ENCODE assay signal across 12 mouse cellular contexts in genomic region chr2:164952448-164952847, GRCm38 (mm10). TPM values are rescaled to one million over a fixed set of nuclear protein-coding genes. Genes with fewer than 3 reads are reported as not detected.
A peak's percentile ranks its signal among the peaks of the same experiment; 100 is the strongest.
DNase-seq lines count a peak whose midpoint lies in the region; ATAC-seq and TF ChIP-seq lines count a peak whose summit lies in the region.
"Had no signal": no experiment of that assay in that cellular context is flagged by ENCODE, and none has a peak within 500 bp of the region (broad histone marks: within the 10 kb centered on the region; RNA-seq: fewer than 3 reads in every experiment).

No protein-coding gene starts in this region.

- 43% methylated on average over 13 of the region's 13 CpGs for WGBS in forebrain, postnatal 0 days
- WGBS in forebrain, embryonic 15.5 days, result 42% methylated on average over 13 of the region's 13 CpGs
- 32% methylated on average over 13 of the region's 13 CpGs for WGBS in lung, embryonic 14.5 days
- 35% methylated on average over 13 of the region's 13 CpGs for WGBS in lung, adult 2 months
- WGBS in midbrain, embryonic 13.5 days, result 43% methylated on average over 13 of the region's 13 CpGs

- no peak overlapping the region for H3K4me3 ChIP-seq in forebrain, postnatal 0 days (ENCODE audit: low read depth, low read length)
- H3K4me3 ChIP-seq in forebrain, embryonic 15.5 days, result no peak overlapping the region
- H3K4me3 ChIP-seq in lung, embryonic 14.5 days (ENCODE audit: low read depth, low read length), result no peak overlapping the region
- no peak overlapping the region for H3K4me3 ChIP-seq in lung, adult 2 months (replicated peaks; ENCODE audit: extremely low read depth, low read depth, low read length)
- peak overlapping the region; percentile 17; the same call in 1 of the 2 replicates for H3K4me3 ChIP-seq in E14TG2a.4 (replicated peaks; ENCODE audit: low read length)
- H3K4me3 ChIP-seq in midbrain, embryonic 13.5 days (replicated peaks), result no peak overlapping the region
- H3K4me3 ChIP-seq: layer of hippocampus, adult 2 months; neural tube, embryonic 13.5 days had no signal

- H3K4me2 ChIP-seq in forebrain, postnatal 0 days (ENCODE audit: low read depth), result no peak overlapping the region
- H3K4me2 ChIP-seq in forebrain, embryonic 15.5 days (replicated peaks), result no peak overlapping the region
- H3K4me2 ChIP-seq in lung, embryonic 14.5 days, result no peak overlapping the region
- H3K4me2 ChIP-seq in midbrain, embryonic 13.5 days (replicated peaks), result no peak overlapping the region

- H3K27ac ChIP-seq in forebrain, postnatal 0 days (ENCODE audit: low read depth, low read length), result no peak overlapping the region
- no peak overlapping the region for H3K27ac ChIP-seq in forebrain, embryonic 15.5 days (replicated peaks)
- no peak overlapping the region for H3K27ac ChIP-seq in lung, embryonic 14.5 days (ENCODE audit: low read depth)
- no peak overlapping the region for H3K27ac ChIP-seq in midbrain, embryonic 13.5 days
- H3K27ac ChIP-seq: embryonic facial prominence, embryonic 13.5 days; layer of hippocampus, adult 2 months; neural tube, embryonic 13.5 days had no signal

- peaks cover 36% of the 10 kb centered on the region for H3K27me3 ChIP-seq in forebrain, postnatal 0 days (ENCODE audit: insufficient read depth, low read length)
- H3K27me3 ChIP-seq in forebrain, embryonic 15.5 days, result peaks cover 62% of the 10 kb centered on the region
- peaks cover 70% of the 10 kb centered on the region for H3K27me3 ChIP-seq in lung, embryonic 14.5 days (ENCODE audit: insufficient read depth, low read length)
- H3K27me3 ChIP-seq in E14TG2a.4 (ENCODE audit: insufficient read depth, low read length), result peaks cover 70% of the 10 kb centered on the region
- peaks cover 75% of the 10 kb centered on the region for H3K27me3 ChIP-seq in midbrain, embryonic 13.5 days

- peaks cover 3% of the 10 kb centered on the region; the same call in 1 of the 2 replicates for H3K4me1 ChIP-seq in forebrain, postnatal 0 days (ENCODE audit: insufficient read depth)
- peaks cover 15% of the 10 kb centered on the region for H3K4me1 ChIP-seq in forebrain, embryonic 15.5 days
- no peaks in the 10 kb centered on the region for H3K4me1 ChIP-seq in lung, embryonic 14.5 days (ENCODE audit: insufficient read depth)
- H3K4me1 ChIP-seq in lung, adult 2 months (ENCODE audit: control insufficient read depth, insufficient read depth, low read length), result no peaks in the 10 kb centered on the region
- H3K4me1 ChIP-seq in E14TG2a.4 (replicated peaks; ENCODE audit: low read depth, low read length), result peaks cover 77% of the 10 kb centered on the region
- peaks cover 35% of the 10 kb centered on the region for H3K4me1 ChIP-seq in midbrain, embryonic 13.5 days (replicated peaks)

- TF ChIP-seq POLR2A in lung, adult 2 months (IDR thresholded peaks at IDR 0.05; ENCODE audit: borderline replicate concordance, extremely low read depth, low read depth, low read length), result no peak

- TF ChIP-seq CTCF in forebrain, postnatal 0 days (IDR thresholded peaks at IDR 0.05; ENCODE audit: low read depth), result peak; percentile 15; the same call in 1 of the 2 replicates
- TF ChIP-seq CTCF in lung, embryonic 14.5 days (IDR thresholded peaks at IDR 0.05; ENCODE audit: low read depth), result peak; percentile 18; the same call in 1 of the 2 replicates
- TF ChIP-seq CTCF in lung, adult 2 months (IDR thresholded peaks at IDR 0.05; ENCODE audit: insufficient read depth, low read length), result no peak
- TF ChIP-seq CTCF in E14TG2a.4 (conservative IDR thresholded peaks at IDR 0.05; ENCODE audit: low read length), result peak; percentile 51

- no peak overlapping the region for H3K9ac ChIP-seq in forebrain, postnatal 0 days
- no peak overlapping the region for H3K9ac ChIP-seq in forebrain, embryonic 15.5 days (replicated peaks)
- no peak overlapping the region for H3K9ac ChIP-seq in lung, embryonic 14.5 days
- H3K9ac ChIP-seq in midbrain, embryonic 13.5 days (replicated peaks), result no peak overlapping the region
- H3K9ac ChIP-seq: neural tube, embryonic 13.5 days had no signal

- H3K9me3 ChIP-seq in forebrain, postnatal 0 days (ENCODE audit: low read length), result no peaks in the 10 kb centered on the region
- H3K9me3 ChIP-seq in forebrain, embryonic 15.5 days, result no peaks in the 10 kb centered on the region
- no peaks in the 10 kb centered on the region for H3K9me3 ChIP-seq in lung, embryonic 14.5 days (ENCODE audit: low read depth, low read length)
- 0 out of 2 replicates have a peak, but pooled peaks cover 3% of the 10 kb centered on the region for H3K9me3 ChIP-seq in E14TG2a.4 (ENCODE audit: low read length)
- H3K9me3 ChIP-seq in midbrain, embryonic 13.5 days, result no peaks in the 10 kb centered on the region
- H3K9me3 ChIP-seq: embryonic facial prominence, embryonic 13.5 days; neural tube, embryonic 13.5 days had no signal

- no peaks in the 10 kb centered on the region for H3K36me3 ChIP-seq in forebrain, postnatal 0 days (ENCODE audit: insufficient read depth)
- H3K36me3 ChIP-seq in forebrain, embryonic 15.5 days, result no peaks in the 10 kb centered on the region
- no peaks in the 10 kb centered on the region for H3K36me3 ChIP-seq in lung, embryonic 14.5 days (ENCODE audit: insufficient read depth)
- no peaks in the 10 kb centered on the region for H3K36me3 ChIP-seq in E14TG2a.4 (ENCODE audit: insufficient read depth, low read length)
- H3K36me3 ChIP-seq in midbrain, embryonic 13.5 days, result no peaks in the 10 kb centered on the region
- H3K36me3 ChIP-seq: embryonic facial prominence, embryonic 13.5 days; neural tube, embryonic 13.5 days had no signal

- no peak for DNase-seq in forebrain, postnatal 0 days
- DNase-seq in lung, embryonic 14.5 days, result no peak
- DNase-seq in lung, adult 2 months, result no peak
- DNase-seq in induced T-regulatory cell, adult 2 months (ENCODE audit: low read depth), result peak; percentile 76
- DNase-seq: adrenal gland, postnatal 25 days; heart, postnatal 4 days had no signal

- ATAC-seq in forebrain, postnatal 0 days, result no peak
- no peak for ATAC-seq in forebrain, embryonic 15.5 days (replicated peaks)
- ATAC-seq in lung, embryonic 14.5 days (ENCODE audit: insufficient read depth), result no peak
- no peak for ATAC-seq in midbrain, embryonic 13.5 days

RNA-seq across cellular contexts. Expression of gene Slc12a5, which starts 8.2 kb away (rescaled TPM):
- total RNA-seq in forebrain, postnatal 0 days (2014; rRNA removed), result 83.2 and 139 TPM in 2 replicates
- 24.5 and 41.6 TPM in 2 replicates for polyA plus RNA-seq in forebrain, postnatal 0 days (2015; fragmentation: Nextera tagmentation; extraction: Ambion mirVana)
- polyA plus RNA-seq in forebrain, embryonic 15.5 days (2015; fragmentation: Nextera tagmentation; extraction: Ambion mirVana), result 16.2 and 17.2 TPM in 2 replicates
- 0.57 and 1.6 TPM in 2 replicates for polyA plus RNA-seq in lung, embryonic 14.5 days (2014; fragmentation: Nextera tagmentation; extraction: Ambion mirVana)
- 3.6 and 3.9 TPM in 2 replicates for polyA plus RNA-seq in lung, adult 2 months (2012; rRNA removed)
- 19.7 and 20.2 TPM in 2 replicates for polyA plus RNA-seq in midbrain, embryonic 13.5 days (2015; fragmentation: Nextera tagmentation; extraction: Ambion mirVana)

RNA-seq across cellular contexts. Expression of gene Mmp9, which starts 11.9 kb away (rescaled TPM):
- 5.3 and 14.2 TPM in 2 replicates for total RNA-seq in forebrain, postnatal 0 days (2014; rRNA removed)
- polyA plus RNA-seq in forebrain, postnatal 0 days (2015; fragmentation: Nextera tagmentation; extraction: Ambion mirVana), result 5.3 and 8.3 TPM in 2 replicates
- polyA plus RNA-seq in forebrain, embryonic 15.5 days (2015; fragmentation: Nextera tagmentation; extraction: Ambion mirVana), result 17.9 and 19.5 TPM in 2 replicates
- 0.24 and 0.25 TPM in 2 replicates for polyA plus RNA-seq in lung, embryonic 14.5 days (2014; fragmentation: Nextera tagmentation; extraction: Ambion mirVana)
- polyA plus RNA-seq in lung, adult 2 months (2012; rRNA removed), result 12.4 and 13.4 TPM in 2 replicates
- 17.2 and 19.5 TPM in 2 replicates for polyA plus RNA-seq in midbrain, embryonic 13.5 days (2015; fragmentation: Nextera tagmentation; extraction: Ambion mirVana)

RNA-seq across cellular contexts. Expression of gene Zfp335, which starts 40.9 kb away (rescaled TPM):
- total RNA-seq in forebrain, postnatal 0 days (2014; rRNA removed), result 20.9 and 26.0 TPM in 2 replicates
- polyA plus RNA-seq in forebrain, postnatal 0 days (2015; fragmentation: Nextera tagmentation; extraction: Ambion mirVana), result 10.0 and 11.2 TPM in 2 replicates
- 15.7 and 16.7 TPM in 2 replicates for polyA plus RNA-seq in forebrain, embryonic 15.5 days (2015; fragmentation: Nextera tagmentation; extraction: Ambion mirVana)
- polyA plus RNA-seq in lung, embryonic 14.5 days (2014; fragmentation: Nextera tagmentation; extraction: Ambion mirVana), result 14.8 and 15.8 TPM in 2 replicates
- polyA plus RNA-seq in lung, adult 2 months (2012; rRNA removed), result 33.2 and 34.9 TPM in 2 replicates
- 13.5 and 15.1 TPM in 2 replicates for polyA plus RNA-seq in midbrain, embryonic 13.5 days (2015; fragmentation: Nextera tagmentation; extraction: Ambion mirVana)
